Mouse (Mus musculus) ovary, postnatal 36 days (tissue): ENCODE data around the gene Lat.
"Not testable (repeated sequence)": the region's sequence is repeated elsewhere in the genome, so short reads cannot be mapped to it uniquely, and the experiment has no call there.

Experiments
- DNase-seq: peaks from one replicate; pipeline ENCODE4 v3.0.0; 2022; ENCODE audit warnings: low spot score, mixed read lengths

The Lat gene

GRCm38 (mm10) chr7:126369393-126369792 lies at the start of gene Lat:
TSS of gene Lat (minus strand) at chr7:126369570.
- no peak for DNase-seq

DNA sequence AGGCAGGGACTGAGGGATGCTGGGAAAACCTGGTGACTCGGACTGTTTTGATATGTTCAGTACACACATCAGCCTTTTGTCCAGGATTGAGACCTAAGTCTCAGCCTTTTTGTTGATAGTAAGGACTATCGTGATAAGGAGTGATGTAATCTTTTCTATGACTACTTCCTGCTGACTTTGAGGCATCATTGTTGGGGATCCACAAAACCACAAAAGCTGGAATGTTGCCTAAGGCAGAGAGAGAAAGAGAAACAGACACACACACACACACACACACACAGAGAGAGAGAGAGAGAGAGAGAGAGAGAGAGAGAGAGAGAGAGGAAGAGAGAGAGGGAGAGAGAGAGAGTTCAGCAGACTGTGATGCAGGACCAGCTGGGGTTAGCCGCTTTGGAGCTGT lies 49.1 kb upstream of the Lat start:
- no peak for DNase-seq

DNA sequence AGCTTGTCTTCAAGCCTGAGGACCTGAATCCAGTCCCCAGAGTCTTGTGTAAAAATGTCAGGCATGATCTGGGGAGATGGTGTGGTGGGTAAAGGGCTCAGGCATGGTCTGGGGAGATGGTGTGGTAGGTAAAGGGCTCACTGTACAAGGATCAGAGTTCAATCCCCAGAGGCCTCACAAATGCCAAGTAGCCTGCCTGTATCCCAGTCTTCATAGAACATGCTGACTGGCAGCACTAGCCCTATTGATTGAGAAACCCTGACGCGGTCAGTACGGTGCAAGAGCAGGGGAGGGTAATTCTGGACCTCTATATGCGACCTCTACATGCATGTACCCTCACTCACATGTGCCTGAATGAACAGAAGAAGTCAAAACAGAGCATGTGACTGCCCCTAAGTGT lies 48.2 kb upstream of the Lat start:
- no peak for DNase-seq

DNA sequence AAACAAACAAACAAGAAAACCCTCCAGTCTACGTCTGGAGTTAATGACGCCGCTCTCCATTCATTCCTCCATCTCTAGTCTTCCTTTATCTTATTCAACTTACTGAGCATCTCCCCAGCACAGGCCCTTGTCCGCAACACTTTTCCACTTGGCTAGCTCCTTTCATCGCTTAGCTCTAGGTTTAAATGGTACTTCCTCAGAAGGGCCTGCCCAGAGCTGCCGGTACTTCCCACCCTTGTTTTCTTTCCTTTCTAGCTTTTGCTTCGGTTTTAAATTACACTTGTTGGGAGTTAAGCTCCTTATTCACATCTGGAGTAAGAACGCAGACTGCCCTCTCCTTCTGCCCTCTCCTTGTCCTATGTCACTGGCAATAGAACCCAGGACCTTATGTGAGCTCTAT lies 47.7 kb upstream of the Lat start:
- DNase-seq, result no peak

DNA sequence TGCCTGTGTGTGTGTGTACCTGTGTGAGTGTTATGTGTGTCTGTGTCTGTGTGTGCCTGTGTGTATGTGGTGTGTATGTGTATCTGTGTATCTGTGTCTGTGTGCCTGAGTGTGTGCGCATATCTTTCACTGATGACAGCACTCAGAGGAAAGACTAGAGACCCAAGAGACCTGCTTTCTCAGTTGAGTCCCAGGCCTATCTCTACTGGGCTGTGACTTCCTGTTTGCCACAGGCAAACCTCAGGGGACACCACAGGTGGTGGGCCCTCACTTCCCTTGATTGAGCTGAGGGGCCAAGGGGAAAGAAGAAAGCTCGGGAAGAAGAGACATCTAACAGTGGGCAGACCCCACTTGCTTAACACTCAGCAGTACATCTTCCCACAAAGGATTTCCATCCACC lies 47.2 kb upstream of the Lat start:
- DNase-seq, result no peak

DNA sequence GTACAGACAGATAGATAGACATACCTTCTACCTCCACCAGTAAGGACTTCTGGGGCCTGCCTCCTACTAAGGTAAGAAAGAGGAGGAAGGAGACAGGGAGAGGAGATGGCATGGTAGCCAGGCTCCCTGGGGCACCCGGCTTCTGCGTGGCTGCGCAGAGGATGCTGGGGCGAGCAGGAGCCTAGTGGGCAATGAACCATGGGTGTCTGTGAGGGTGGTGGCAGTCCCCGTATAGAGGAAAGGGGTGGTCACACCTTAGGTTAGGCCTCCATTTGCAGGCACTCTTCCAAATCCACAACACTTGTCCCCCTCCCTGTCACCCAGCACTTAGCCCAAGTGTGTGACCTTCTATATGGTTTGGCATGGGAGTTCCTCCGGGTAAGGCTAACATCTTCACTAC lies 45.4 kb upstream of the Lat start, which contains the start of gene Cd19:
TSS of gene Cd19 (minus strand) at position 165 of the 400 bp plus-strand sequence.
- DNase-seq, result no peak

DNA sequence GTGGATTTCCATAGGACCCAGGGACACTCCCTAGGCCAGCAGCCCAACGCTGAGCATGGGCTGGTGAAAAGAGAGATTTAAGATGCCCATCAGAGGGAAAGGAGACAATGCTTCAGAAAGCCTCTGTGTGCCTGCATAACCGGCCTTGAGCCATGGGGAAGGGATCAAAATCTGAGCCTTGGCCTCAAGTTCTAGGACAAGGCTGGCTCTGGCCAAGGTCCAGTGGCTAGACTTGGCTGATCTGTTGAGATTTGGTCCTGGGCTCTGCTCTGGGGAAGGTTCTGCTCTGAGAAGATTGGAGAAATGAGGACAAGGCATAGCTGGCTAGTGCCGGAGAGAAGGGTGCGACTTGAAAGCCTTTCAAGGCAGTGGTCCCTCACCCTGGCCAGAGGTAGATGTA lies 41.7 kb upstream of the Lat start:
- peak; percentile 36 for DNase-seq

DNA sequence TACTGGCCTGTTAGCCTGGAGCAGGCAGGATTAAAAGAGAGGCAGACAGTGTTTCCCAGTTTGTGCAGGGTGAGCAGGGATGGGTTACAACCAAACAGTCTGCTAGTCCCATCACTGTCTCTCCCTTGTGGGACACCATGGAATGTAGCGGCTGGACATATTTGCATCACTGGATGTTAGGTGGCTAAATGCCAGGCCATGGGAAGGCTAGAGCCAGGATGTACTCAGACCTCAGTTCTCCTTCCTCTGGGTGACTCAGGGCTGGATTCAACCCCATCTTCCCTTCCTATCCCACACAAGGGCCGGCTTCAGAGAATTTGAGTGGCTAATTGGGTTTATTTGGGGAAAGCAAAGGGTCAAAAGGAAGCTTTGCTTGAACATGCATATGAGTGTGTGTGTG lies 39.3 kb upstream of the Lat start:
- no peak for DNase-seq

DNA sequence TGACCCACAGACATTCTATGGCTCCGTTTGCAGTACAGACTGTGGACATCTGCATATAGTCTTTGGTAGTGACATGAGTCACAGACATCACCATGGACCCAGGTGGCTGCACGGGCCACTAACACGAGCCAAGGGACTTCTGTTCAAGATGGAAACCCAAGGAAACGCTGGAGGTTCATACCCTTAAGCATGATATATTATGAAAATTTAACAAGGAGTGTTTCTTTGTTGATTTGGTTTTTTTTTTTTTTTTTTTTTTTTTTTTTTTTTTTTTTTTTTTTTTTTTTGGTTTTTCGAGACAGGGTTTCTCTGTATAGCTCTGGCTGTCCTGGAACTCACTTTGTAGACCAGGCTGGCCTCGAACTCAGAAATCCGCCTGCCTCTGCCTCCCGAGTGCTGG lies 33.1 kb upstream of the Lat start:
- not testable (repeated sequence) for DNase-seq

DNA sequence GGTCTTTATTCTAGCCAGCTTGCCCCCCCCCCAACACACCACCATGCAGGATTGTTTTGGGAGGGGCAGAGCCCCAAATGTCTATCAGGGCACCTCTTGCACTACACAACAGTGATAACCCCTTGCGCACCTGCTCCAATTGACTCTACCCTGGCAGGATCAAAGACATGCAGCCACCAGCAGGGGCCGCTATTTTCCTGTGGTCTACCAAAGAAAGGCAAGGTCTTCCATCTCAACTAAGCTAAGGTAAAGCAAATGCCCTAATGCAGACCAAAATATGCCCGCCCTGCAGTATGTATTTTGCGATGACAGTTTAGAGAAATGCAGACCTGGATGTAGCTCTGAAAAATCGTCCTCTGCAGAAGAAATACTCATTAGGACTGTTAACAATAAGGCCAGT lies 30.2 kb upstream of the Lat start:
- peak; percentile 79 for DNase-seq

GRCm38 (mm10) chr7:126397822-126398221 lies 28.5 kb upstream of the Lat start:
- no peak for DNase-seq

DNA sequence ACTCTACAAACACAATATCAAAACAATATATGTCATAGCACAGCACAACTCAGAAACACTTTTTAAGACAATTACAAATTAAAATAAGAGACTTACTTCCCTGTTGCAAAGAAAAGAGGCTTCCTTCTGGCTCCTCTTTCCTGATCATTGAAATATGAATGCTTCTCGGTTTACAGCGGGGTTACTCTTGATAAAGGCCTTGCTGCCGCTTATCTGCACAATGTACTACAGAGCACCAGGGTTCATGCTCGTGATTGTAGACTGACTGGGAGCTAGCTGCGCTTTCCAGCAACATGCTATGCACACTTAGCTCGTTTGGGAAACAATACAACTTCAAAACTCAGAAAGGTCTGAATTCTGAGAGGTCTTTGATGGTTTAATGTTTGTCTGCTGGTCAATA lies 27.9 kb upstream of the Lat start:
- DNase-seq, result no peak

GRCm38 (mm10) chr7:126396298-126397119 lies 27.1 kb upstream of the Lat start, which contains the start of gene Nfatc2ip:
TSS of gene Nfatc2ip (minus strand) at chr7:126396737.
- peak; percentile 90 for DNase-seq

GRCm38 (mm10) chr7:126392086-126392884 lies 22.9 kb upstream of the Lat start:
- not testable (repeated sequence) for DNase-seq

- DNase-seq, result no peak
These were observed 18.8 kb upstream of the Lat start for GRCm38 (mm10) chr7:126388185-126388584.

DNA sequence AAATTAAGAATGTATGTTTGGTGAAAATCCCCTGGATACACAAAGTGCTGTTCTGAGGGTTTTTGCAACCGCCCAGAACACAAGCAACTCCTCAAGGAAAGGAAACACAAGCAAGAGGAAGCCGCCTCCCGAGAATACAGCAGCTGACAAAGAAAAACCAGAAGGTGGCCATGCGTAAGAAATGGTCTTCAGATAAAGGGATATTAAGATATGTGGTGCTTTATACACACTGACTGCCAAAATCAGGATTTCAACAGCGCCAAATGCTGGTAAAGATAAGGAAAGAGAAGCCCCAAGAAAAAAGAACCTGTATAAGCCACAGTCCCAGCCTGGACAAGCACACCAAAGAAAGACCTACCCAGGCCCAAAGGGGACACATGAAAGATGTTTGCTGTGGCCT lies 14.2 kb upstream of the Lat start:
- no peak for DNase-seq

- DNase-seq, result peak; percentile 90
These were observed 8.1 kb upstream of the Lat start, which contains the start of gene Spns1 for GRCm38 (mm10) chr7:126377278-126378158. TSS of gene Spns1 (minus strand) at chr7:126377450.

DNA sequence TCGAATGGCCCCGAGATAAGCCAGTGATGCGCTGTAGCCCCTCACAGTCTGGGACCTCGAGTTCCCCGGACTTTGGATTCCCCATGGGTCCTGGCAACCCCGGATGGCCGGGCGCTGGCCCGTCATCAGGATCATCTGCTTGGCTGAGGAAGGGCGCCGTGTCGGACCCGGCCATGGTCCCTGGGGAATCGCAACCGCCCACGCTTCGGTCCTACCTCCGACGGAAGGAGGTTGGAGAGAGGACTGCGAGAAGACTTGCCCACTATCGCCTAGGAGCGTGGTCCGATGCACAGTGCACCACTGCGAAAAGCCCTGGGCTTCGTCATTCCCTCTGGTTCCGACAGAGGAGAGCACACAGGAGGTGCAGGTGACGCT lies 7.5 kb upstream of the Lat start:
- no peak for DNase-seq

GRCm38 (mm10) chr7:126375012-126375411 lies 5.6 kb upstream of the Lat start:
- DNase-seq, result no peak

- no peak for DNase-seq
These were observed 5.2 kb upstream of the Lat start for GRCm38 (mm10) chr7:126374526-126374925.

- no peak for DNase-seq
These were observed 3.6 kb upstream of the Lat start for GRCm38 (mm10) chr7:126373007-126373406.

GRCm38 (mm10) chr7:126368367-126368766 lies 1.0 kb downstream of the Lat start:
- no peak for DNase-seq
